Mouse (Mus musculus) lung, embryonic 16.5 days (tissue): ENCODE measurements at regions not wholly inside any gene's neighbourhood (a gene's known extent, or its start where the extent isn't known, plus 50 kb on each side); places are given as distances from the start of the nearest gene placed in this dataset.
A peak's percentile ranks its signal among the peaks of the same experiment; 100 is the strongest.

Source experiments
- ATAC-seq: fragments of 200-750 bp; cut with Nextera tagmentation; 2 replicates; pipeline ENCODE4 v1.8.0; 2017; ENCODE audit warnings: low read depth, mild to moderate bottlenecking, moderate library complexity
- H3K27ac ChIP-seq: fragments of 300-500 bp; sonication (generic); 2 replicates; pipeline ENCODE4 v1.5.1; 2014; ENCODE audit warnings: mild to moderate bottlenecking, control low read depth, low read length
- H3K27me3 ChIP-seq: fragments of 300-500 bp; sonication (generic); 2 replicates; pipeline ENCODE4 v1.6.1; 2014; ENCODE audit warnings: low read depth, low read length, mixed read lengths; ENCODE audit not compliant: control insufficient read depth, insufficient read depth
- H3K36me3 ChIP-seq: fragments of 300-500 bp; sonication (generic); 2 replicates; pipeline ENCODE4 v1.6.1; 2014; ENCODE audit warnings: low read length; ENCODE audit not compliant: control insufficient read depth, insufficient read depth
- H3K4me1 ChIP-seq: fragments of 300-500 bp; sonication (generic); replicated peaks from 2 replicates; pipeline ENCODE4 v1.6.1; 2014; ENCODE audit warnings: low read length, mixed read lengths; ENCODE audit not compliant: control insufficient read depth, insufficient read depth
- H3K4me2 ChIP-seq: fragments of 300-500 bp; sonication (generic); 2 replicates; pipeline ENCODE4 v1.6.1; 2014; ENCODE audit warnings: low read depth, low read length, control low read depth
- H3K4me3 ChIP-seq: fragments of 300-500 bp; sonication (generic); 2 replicates; pipeline ENCODE4 v1.5.1; 2014; ENCODE audit warnings: mild to moderate bottlenecking, low read length, control low read depth
- H3K9ac ChIP-seq: fragments of 300-500 bp; sonication (generic); 2 replicates; pipeline ENCODE4 v1.6.1; 2014; ENCODE audit warnings: low read length, control low read depth
- H3K9me3 ChIP-seq: fragments of 300-500 bp; sonication (generic); 2 replicates; pipeline ENCODE4 v1.6.1; 2016; ENCODE audit warnings: low read length; ENCODE audit not compliant: control insufficient read depth
- WGBS: fragments of 180-500 bp; shearing (Covaris S2); extraction: QIAGEN DNeasy Blood & Tissue Kit; methylation state at CpG from one replicate; pipeline ENCODE4 v1.1.7; 2014; 5-methylcytosine and 5-hydroxymethylcytosine counted together

GRCm38 (mm10) chr19:33069761-33070160 lies 312.5 kb downstream of the Pten start:
- H3K27ac ChIP-seq: no peak overlapping the region
- H3K4me1 ChIP-seq: peaks cover 7% of the 10 kb centered on the region; the same call in 1 of the 2 replicates
- H3K4me3 ChIP-seq: no peak overlapping the region
- 38% methylated on average over 6 of the region's 6 CpGs for WGBS
- no peak overlapping the region for H3K9ac ChIP-seq
- no peaks in the 10 kb centered on the region for H3K27me3 ChIP-seq
- no peaks in the 10 kb centered on the region for H3K9me3 ChIP-seq
- ATAC-seq: 0 out of 2 replicates have a peak, but pooled peaks have one; percentile 30
- no peak overlapping the region for H3K4me2 ChIP-seq
- no peaks in the 10 kb centered on the region for H3K36me3 ChIP-seq

DNA sequence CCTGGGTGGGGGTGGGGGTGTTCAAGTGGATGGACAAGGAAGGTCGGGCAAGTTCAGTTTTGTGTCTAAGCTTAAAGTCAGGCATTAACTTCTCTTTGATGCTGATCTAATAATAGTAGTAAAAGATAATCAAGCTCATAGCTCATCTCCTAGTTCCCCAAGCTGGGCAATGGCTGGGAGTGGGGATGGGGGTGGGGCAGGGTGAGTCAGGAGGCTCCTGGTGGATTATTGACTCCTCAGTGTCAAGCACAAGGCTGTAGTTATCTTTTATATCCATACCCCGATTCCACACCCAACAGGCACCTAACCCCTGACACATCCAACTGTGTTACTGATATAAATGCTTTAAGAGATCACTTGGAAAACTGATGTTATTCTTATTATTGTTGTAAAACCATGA lies 315.0 kb downstream of the Pten start:
- Histone ChIP-seq H3K9me3 (no peaks in the 10 kb centered on the region), H3K4me2 (no peak overlapping the region), H3K27ac (no peak overlapping the region), H3K4me1 (peaks cover 4% of the 10 kb centered on the region; the same call in 1 of the 2 replicates), H3K27me3 (no peaks in the 10 kb centered on the region), H3K4me3 (no peak overlapping the region), H3K36me3 (no peaks in the 10 kb centered on the region), H3K9ac (no peak overlapping the region)
- WGBS: 81% methylated on average over 2 of the region's 2 CpGs
- ATAC-seq: no peak

- Histone ChIP-seq H3K4me2 (no peak overlapping the region), H3K4me3 (no peak overlapping the region), H3K4me1 (no peaks in the 10 kb centered on the region; the same call in 1 of the 2 replicates), H3K9ac (no peak overlapping the region), H3K27me3 (no peaks in the 10 kb centered on the region), H3K9me3 (no peaks in the 10 kb centered on the region), H3K27ac (no peak overlapping the region), H3K36me3 (no peaks in the 10 kb centered on the region)
- WGBS: 38% methylated on average over 4 of the region's 4 CpGs
- ATAC-seq: 0 out of 2 replicates have a peak, but pooled peaks have one; percentile 34
These were observed 317.2 kb downstream of the Rnls start for GRCm38 (mm10) chr19:33074907-33075306.

GRCm38 (mm10) chr19:33078681-33079360 lies 313.3 kb downstream of the Rnls start:
- no peaks in the 10 kb centered on the region for H3K27me3 ChIP-seq
- H3K4me1 ChIP-seq: no peaks in the 10 kb centered on the region

GRCm38 (mm10) chr19:33079959-33080358 lies 312.1 kb downstream of the Rnls start:
- Histone ChIP-seq H3K9me3 (no peaks in the 10 kb centered on the region), H3K4me3 (no peak overlapping the region), H3K4me2 (no peak overlapping the region), H3K27ac (no peak overlapping the region), H3K4me1 (no peaks in the 10 kb centered on the region), H3K9ac (no peak overlapping the region), H3K27me3 (no peaks in the 10 kb centered on the region), H3K36me3 (no peaks in the 10 kb centered on the region)
- WGBS: 73% methylated on average over 2 of the region's 2 CpGs
- ATAC-seq: no peak

More at GRCm38 (mm10) chr19:33078681-33079360, 313.3 kb downstream of the Rnls start:
- Histone ChIP-seq H3K4me3 (no peak overlapping the region), H3K9ac (no peak overlapping the region), H3K27ac (no peak overlapping the region), H3K36me3 (no peaks in the 10 kb centered on the region), H3K9me3 (no peaks in the 10 kb centered on the region), H3K4me2 (no peak overlapping the region)
- WGBS: 45% methylated on average over 4 of the region's 4 CpGs
- ATAC-seq: no peak

DNA sequence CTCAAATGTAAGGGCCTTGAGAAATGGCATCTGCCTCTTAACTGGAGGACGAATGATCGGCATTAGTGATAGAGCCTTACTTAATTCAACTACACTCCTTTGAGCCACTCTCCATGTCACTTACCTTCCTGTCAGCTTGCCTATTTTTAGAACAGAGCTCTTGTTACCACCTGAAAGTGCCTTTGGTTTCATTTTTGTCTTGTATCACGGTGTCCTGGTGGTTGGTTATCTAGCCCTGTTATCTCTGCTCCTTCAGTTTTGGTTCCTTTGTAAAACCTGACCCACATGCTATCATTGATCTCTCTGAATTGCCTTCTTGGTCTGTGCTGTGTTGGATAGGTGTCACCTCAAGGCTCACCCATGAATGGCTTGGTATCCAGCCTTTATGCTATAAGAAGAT lies 310.6 kb downstream of the Rnls start:
- Histone ChIP-seq H3K4me3 (no peak overlapping the region), H3K27ac (no peak overlapping the region), H3K9ac (no peak overlapping the region), H3K9me3 (no peaks in the 10 kb centered on the region), H3K27me3 (no peaks in the 10 kb centered on the region), H3K4me2 (no peak overlapping the region), H3K4me1 (no peaks in the 10 kb centered on the region), H3K36me3 (no peaks in the 10 kb centered on the region)
- 60% methylated on average over 3 of the region's 3 CpGs for WGBS
- no peak for ATAC-seq

DNA sequence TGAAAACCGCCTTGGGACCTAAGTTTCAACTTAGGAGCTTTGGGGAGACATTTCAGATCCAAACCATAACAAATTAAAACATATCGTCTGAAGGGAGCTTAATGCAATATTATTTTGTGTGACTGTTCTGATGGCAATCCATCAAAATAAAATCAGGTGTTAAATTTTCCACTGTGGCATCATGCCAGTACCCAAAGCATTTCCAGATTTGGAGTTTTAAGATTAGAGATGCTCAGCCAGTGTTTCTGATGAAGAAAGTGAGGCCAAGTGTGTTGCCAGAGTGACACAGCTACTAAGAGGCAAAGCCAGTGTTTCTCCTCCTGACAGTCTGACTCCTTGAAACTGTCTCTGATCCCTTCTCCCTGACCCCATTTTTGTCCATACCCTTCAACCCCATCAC lies 308.7 kb downstream of the Rnls start:
- H3K4me1 ChIP-seq: no peaks in the 10 kb centered on the region
- H3K4me3 ChIP-seq: no peak overlapping the region
- H3K27ac ChIP-seq: no peak overlapping the region
- H3K9me3 ChIP-seq: no peaks in the 10 kb centered on the region
- WGBS: 56% methylated on average over 2 of the region's 2 CpGs
- no peak overlapping the region for H3K4me2 ChIP-seq
- no peaks in the 10 kb centered on the region for H3K27me3 ChIP-seq
- H3K36me3 ChIP-seq: no peaks in the 10 kb centered on the region
- no peak for ATAC-seq
- H3K9ac ChIP-seq: no peak overlapping the region

DNA sequence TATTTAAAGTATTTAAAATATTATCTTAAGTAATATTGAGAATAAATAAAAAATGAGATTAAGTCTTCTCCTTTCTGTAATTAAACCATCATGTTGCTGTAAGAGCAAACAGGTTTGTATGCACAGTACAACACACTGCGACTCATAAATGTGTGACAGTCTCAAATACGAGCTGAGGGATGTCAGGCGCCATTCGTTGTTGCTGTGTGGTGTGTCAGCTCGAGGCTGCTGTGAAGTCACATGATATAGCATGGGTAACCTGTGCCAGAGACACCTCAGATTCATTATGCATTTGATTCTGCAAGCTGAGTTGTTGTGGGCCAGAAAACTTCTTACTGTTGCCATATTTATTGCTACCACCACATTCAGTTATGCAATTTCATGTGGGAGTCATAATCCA lies 307.4 kb downstream of the Rnls start:
- 79% methylated on average over 5 of the region's 5 CpGs for WGBS
- Histone ChIP-seq H3K9me3 (no peaks in the 10 kb centered on the region), H3K36me3 (no peaks in the 10 kb centered on the region), H3K4me3 (no peak overlapping the region), H3K27me3 (no peaks in the 10 kb centered on the region), H3K4me1 (no peaks in the 10 kb centered on the region), H3K27ac (no peak overlapping the region), H3K4me2 (no peak overlapping the region), H3K9ac (no peak overlapping the region)
- no peak for ATAC-seq
